Mouse (Mus musculus) T-helper 17 cell (primary cell): ENCODE measurements around the gene Cfap45.

Experiments
- in situ Hi-C, 2 experiments: fragments of 300-600 bp; cut with MboI, MseI; formaldehyde crosslinking; loops; 1 replicate in 1 of 2; 2 replicates in 1 of 2; pipeline ENCODE4 v1.15.1; 2025; ENCODE audit warnings: high pct_unique_total_duplicates in 2 of 2

Gene Cfap45

GRCm38 (mm10) chr1:172492047-172492446 is 28.6 kb upstream of the Cfap45 start:
- in situ Hi-C loops, result loop anchor here in 1 of 2 experiments (5.0 kb wide), 1 partner anchor 80 kb away; no protein-coding TSS in a partner anchor

GRCm38 (mm10) chr1:172493516-172493915 is 27.1 kb upstream of the Cfap45 start:
- in situ Hi-C loops, result loop anchor here in 1 of 2 experiments (5.0 kb wide), 1 partner anchor 81 kb away; no protein-coding TSS in a partner anchor

- in situ Hi-C loops, result no loop called here
These were observed 24.6 kb upstream of the Cfap45 start for GRCm38 (mm10) chr1:172496030-172496429.

- in situ Hi-C loops, result no loop called here
These were observed 23.2 kb upstream of the Cfap45 start for GRCm38 (mm10) chr1:172497428-172497827.

GRCm38 (mm10) chr1:172499765-172500441 is 20.7 kb upstream of the Cfap45 start, which contains the start of gene Tagln2:
Tagln2 (plus strand) TSS chr1:172500047.
- in situ Hi-C loops, result loop anchor here in 1 of 2 experiments (25.0 kb wide), 2 partner anchors 1438 to 1638 kb away; partner anchors contain the start of genes Atf6 and Fcgr3

GRCm38 (mm10) chr1:172500451-172501370 is 19.9 kb upstream of the Cfap45 start:
- in situ Hi-C loops, result loop anchor here in 1 of 2 experiments (25.0 kb wide), 2 partner anchors 1438 to 1638 kb away; partner anchors contain the start of genes Atf6 and Fcgr3

GRCm38 (mm10) chr1:172501371-172502144 is 19.0 kb upstream of the Cfap45 start:
- in situ Hi-C loops, result loop anchor here in 1 of 2 experiments (25.0 kb wide), 2 partner anchors 1439 to 1639 kb away; partner anchors contain the start of genes Atf6 and Fcgr3

GRCm38 (mm10) chr1:172502145-172503110 is 18.2 kb upstream of the Cfap45 start:
- in situ Hi-C loops, result loop anchor here in 1 of 2 experiments (25.0 kb wide), 2 partner anchors 1440 to 1640 kb away; partner anchors contain the start of genes Atf6 and Fcgr3

- in situ Hi-C loops, result loop anchor here in 1 of 2 experiments (25.0 kb wide), 2 partner anchors 1441 to 1641 kb away; partner anchors contain the start of genes Atf6 and Fcgr3
These were observed 17.2 kb upstream of the Cfap45 start for GRCm38 (mm10) chr1:172503111-172503997.

- in situ Hi-C loops, result loop anchor here in 1 of 2 experiments (25.0 kb wide), 2 partner anchors 1442 to 1642 kb away; partner anchors contain the start of genes Atf6 and Fcgr3
These were observed 15.8 kb upstream of the Cfap45 start for GRCm38 (mm10) chr1:172504756-172505155.

- in situ Hi-C loops, result loop anchor here in 1 of 2 experiments (25.0 kb wide), 2 partner anchors 1445 to 1645 kb away; partner anchors contain the start of genes Atf6 and Fcgr3
These were observed 13.6 kb upstream of the Cfap45 start for GRCm38 (mm10) chr1:172507001-172507400.

- in situ Hi-C loops, result loop anchor here in 1 of 2 experiments (25.0 kb wide), 2 partner anchors 1445 to 1645 kb away; partner anchors contain the start of genes Atf6 and Fcgr3
These were observed 12.9 kb upstream of the Cfap45 start for GRCm38 (mm10) chr1:172507701-172508100.

- in situ Hi-C loops, result loop anchor here in 1 of 2 experiments (25.0 kb wide), 2 partner anchors 1446 to 1646 kb away; partner anchors contain the start of genes Atf6 and Fcgr3
These were observed 12.4 kb upstream of the Cfap45 start for GRCm38 (mm10) chr1:172508172-172508571.

- in situ Hi-C loops, result loop anchor here in 1 of 2 experiments (25.0 kb wide), 2 partner anchors 1447 to 1647 kb away; partner anchors contain the start of genes Atf6 and Fcgr3
These were observed 11.4 kb upstream of the Cfap45 start for GRCm38 (mm10) chr1:172509235-172509634.

GRCm38 (mm10) chr1:172509983-172510382 is 10.6 kb upstream of the Cfap45 start:
- in situ Hi-C loops, result loop anchor here (10.0 to 25.0 kb wide), 3 partner anchors 305 to 1648 kb away; partner anchors contain the start of genes Atf6 (in 1 of the 2), Fcgr3 (in 1 of the 2) and Pea15a (in 1 of the 2)

GRCm38 (mm10) chr1:172510421-172510972 is 10.1 kb upstream of the Cfap45 start:
- in situ Hi-C loops, result loop anchor here (10.0 to 25.0 kb wide), 3 partner anchors 306 to 1648 kb away; partner anchors contain the start of genes Atf6 (in 1 of the 2), Fcgr3 (in 1 of the 2) and Pea15a (in 1 of the 2)

- in situ Hi-C loops, result loop anchor here (10.0 to 25.0 kb wide), 3 partner anchors 308 to 1651 kb away; partner anchors contain the start of genes Atf6 (in 1 of the 2), Fcgr3 (in 1 of the 2) and Pea15a (in 1 of the 2)
These were observed 7.6 kb upstream of the Cfap45 start for GRCm38 (mm10) chr1:172512962-172513361.
